Comparison of ENCODE assay signal across 13 mouse cellular contexts in genomic region chr1:57665724-57666123, GRCm38 (mm10).
"Had no signal": no experiment of that assay in that cellular context is flagged by ENCODE, and none has a peak within 500 bp of the region (broad histone marks: within the 10 kb centered on the region; RNA-seq: fewer than 3 reads in every experiment).

No protein-coding gene starts in this region.

- H3K36me3 ChIP-seq: kidney, embryonic 15.5 days; limb, embryonic 15.5 days; liver, embryonic 12.5 days; lung, embryonic 15.5 days; neural tube, embryonic 13.5 days had no signal

- DNase-seq: kidney, adult 2 months; kidney, postnatal 14 days; retina, postnatal 1 day; right cerebral cortex, postnatal 4 days; spleen, adult 18-20 months; thymus, adult 18-20 months; thymus, postnatal 14 days had no signal

- ATAC-seq: liver, embryonic 12.5 days had no signal

- H3K4me2 ChIP-seq: kidney, embryonic 15.5 days; limb, embryonic 15.5 days; liver, embryonic 12.5 days; lung, embryonic 15.5 days; neural tube, embryonic 13.5 days had no signal

- H3K27me3 ChIP-seq: kidney, embryonic 15.5 days; limb, embryonic 15.5 days; liver, embryonic 12.5 days; lung, embryonic 15.5 days; neural tube, embryonic 13.5 days had no signal

- H3K4me1 ChIP-seq: kidney, embryonic 15.5 days; liver, embryonic 12.5 days; neural tube, embryonic 13.5 days had no signal

- H3K27ac ChIP-seq: kidney, embryonic 15.5 days; left cerebral cortex, adult 2 months; limb, embryonic 15.5 days; liver, embryonic 12.5 days; lung, embryonic 15.5 days; neural tube, embryonic 13.5 days had no signal

- H3K9ac ChIP-seq: kidney, embryonic 15.5 days; limb, embryonic 15.5 days; liver, embryonic 12.5 days; lung, embryonic 15.5 days; neural tube, embryonic 13.5 days had no signal

- H3K4me3 ChIP-seq: kidney, embryonic 15.5 days; left cerebral cortex, adult 2 months; limb, embryonic 15.5 days; liver, embryonic 12.5 days; lung, embryonic 15.5 days; neural tube, embryonic 13.5 days had no signal

- H3K9me3 ChIP-seq: kidney, embryonic 15.5 days; limb, embryonic 15.5 days; liver, embryonic 12.5 days; lung, embryonic 15.5 days; neural tube, embryonic 13.5 days had no signal
